In the genomic region with DNA sequence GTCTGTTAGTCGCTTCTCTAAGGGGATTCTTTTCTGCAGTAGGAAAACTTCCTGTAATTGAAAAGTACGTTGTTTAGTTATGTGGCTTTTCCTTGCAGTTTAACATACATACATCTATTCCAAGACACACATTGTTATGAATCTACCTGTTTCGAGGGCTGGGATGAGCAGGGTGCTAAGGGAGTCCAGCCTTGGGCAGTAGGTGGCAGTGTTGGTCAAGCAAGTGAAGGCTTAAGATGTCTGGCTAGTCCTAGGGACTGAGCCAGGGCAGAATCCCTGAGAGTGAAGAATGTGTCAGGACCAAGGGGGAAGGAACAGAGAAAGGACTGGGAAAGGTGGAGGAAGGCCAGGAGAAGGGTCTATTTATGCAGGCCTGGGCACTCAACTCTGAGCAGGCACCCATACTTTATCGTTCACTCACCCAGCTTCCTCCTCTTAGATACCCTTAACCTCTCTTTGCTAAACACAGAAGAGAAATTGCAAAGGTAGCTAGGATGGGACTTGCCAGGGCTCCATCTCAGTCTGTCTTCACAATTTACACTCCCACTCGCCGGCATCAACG, we compare ENCODE assay signal across 7 mouse cellular contexts. TPM values are rescaled to one million over a fixed set of nuclear protein-coding genes. Genes with fewer than 3 reads are reported as not detected.
DNase-seq lines count a peak whose midpoint lies in the region; ATAC-seq and TF ChIP-seq lines count a peak whose summit lies in the region.

No protein-coding gene starts in this region.

- no peaks in the 10 kb centered on the region for H3K4me1 ChIP-seq in forebrain, embryonic 16.5 days (replicated peaks; ENCODE audit: control insufficient read depth, insufficient read depth, low read length)
- H3K4me1 ChIP-seq in hindbrain, embryonic 16.5 days (ENCODE audit: control insufficient read depth, insufficient read depth, low read depth, low read length), result no peaks in the 10 kb centered on the region
- 0 out of 2 replicates have a peak, but pooled peaks cover 2% of the 10 kb centered on the region for H3K4me1 ChIP-seq in stomach, embryonic 14.5 days (ENCODE audit: control insufficient read depth, insufficient read depth, low read length)

- no peaks in the 10 kb centered on the region for H3K9me3 ChIP-seq in forebrain, embryonic 16.5 days (ENCODE audit: control insufficient read depth, low read length)
- H3K9me3 ChIP-seq in hindbrain, embryonic 16.5 days (ENCODE audit: control insufficient read depth, low read length), result no peaks in the 10 kb centered on the region
- no peaks in the 10 kb centered on the region for H3K9me3 ChIP-seq in stomach, embryonic 14.5 days (ENCODE audit: control insufficient read depth, low read depth, low read length)

- ATAC-seq in forebrain, embryonic 16.5 days, result peak; percentile 45; the same call in 1 of the 2 replicates
- peak; percentile 81 for ATAC-seq in hindbrain, embryonic 16.5 days
- peak; percentile 84 for ATAC-seq in megakaryocyte progenitor cell, adult 5-6 weeks (replicated peaks; ENCODE audit: poor library complexity)
- peak; percentile 65; the same call in 1 of the 2 replicates for ATAC-seq in stomach, embryonic 14.5 days (ENCODE audit: insufficient number of reproducible peaks, insufficient read depth, low FRiP score, low read depth)

- peak; percentile 81 for TF ChIP-seq CTCF in brain, embryonic 14.5 days (IDR thresholded peaks at IDR 0.05; ENCODE audit: borderline replicate concordance, extremely low read depth, insufficient read depth, insufficient read length)

- H3K36me3 ChIP-seq in forebrain, embryonic 16.5 days (ENCODE audit: control insufficient read depth, insufficient read depth), result no peaks in the 10 kb centered on the region
- H3K36me3 ChIP-seq in hindbrain, embryonic 16.5 days (ENCODE audit: control insufficient read depth, insufficient read depth, low read length), result no peaks in the 10 kb centered on the region
- H3K36me3 ChIP-seq in stomach, embryonic 14.5 days (ENCODE audit: control insufficient read depth, insufficient read depth, low read length), result no peaks in the 10 kb centered on the region

- peak; percentile 84 for DNase-seq in NIH3T3 (ENCODE audit: low read depth)
- DNase-seq in brain, embryonic 14.5 days (ENCODE audit: low read depth), result peak; percentile 83
- peak; percentile 37 for DNase-seq in left cerebral cortex, adult 11 months (ENCODE audit: low spot score)

- H3K27ac ChIP-seq in forebrain, embryonic 16.5 days (ENCODE audit: low read length), result no peak overlapping the region
- H3K27ac ChIP-seq in hindbrain, embryonic 16.5 days (ENCODE audit: low read depth, low read length), result no peak overlapping the region
- no peak overlapping the region for H3K27ac ChIP-seq in stomach, embryonic 14.5 days (ENCODE audit: low read length)

- 51% methylated on average over 7 of the region's 7 CpGs for WGBS in forebrain, embryonic 16.5 days
- WGBS in hindbrain, embryonic 16.5 days, result 53% methylated on average over 7 of the region's 7 CpGs
- WGBS in stomach, embryonic 14.5 days, result 46% methylated on average over 7 of the region's 7 CpGs

- H3K27me3 ChIP-seq in forebrain, embryonic 16.5 days (replicated peaks; ENCODE audit: control insufficient read depth, insufficient read depth, low read length), result no peaks in the 10 kb centered on the region
- H3K27me3 ChIP-seq in hindbrain, embryonic 16.5 days (replicated peaks; ENCODE audit: control insufficient read depth, insufficient read depth, low read length), result no peaks in the 10 kb centered on the region
- no peaks in the 10 kb centered on the region for H3K27me3 ChIP-seq in stomach, embryonic 14.5 days (ENCODE audit: control insufficient read depth, insufficient read depth, low read length)

- TF ChIP-seq POLR2A in brain, embryonic 14.5 days (IDR thresholded peaks at IDR 0.05; ENCODE audit: borderline replicate concordance, extremely low read depth, insufficient read depth, insufficient read length, poor library complexity, severe bottlenecking), result no peak

- H3K9ac ChIP-seq in forebrain, embryonic 16.5 days (replicated peaks; ENCODE audit: low read depth, low read length), result no peak overlapping the region
- no peak overlapping the region for H3K9ac ChIP-seq in hindbrain, embryonic 16.5 days (ENCODE audit: low read depth, low read length)
- no peak overlapping the region for H3K9ac ChIP-seq in stomach, embryonic 14.5 days (replicated peaks; ENCODE audit: low read depth, low read length)

- H3K4me2 ChIP-seq in forebrain, embryonic 16.5 days (ENCODE audit: low read length), result no peak overlapping the region
- H3K4me2 ChIP-seq in hindbrain, embryonic 16.5 days (ENCODE audit: low read length), result no peak overlapping the region
- H3K4me2 ChIP-seq in stomach, embryonic 14.5 days (replicated peaks; ENCODE audit: low read depth, low read length), result no peak overlapping the region

- no peak overlapping the region for H3K4me3 ChIP-seq in forebrain, embryonic 16.5 days (replicated peaks; ENCODE audit: low read length)
- H3K4me3 ChIP-seq in hindbrain, embryonic 16.5 days (ENCODE audit: low read length), result no peak overlapping the region
- H3K4me3 ChIP-seq in stomach, embryonic 14.5 days (ENCODE audit: low read depth, low read length), result no peak overlapping the region

RNA-seq across cellular contexts. Expression of a gene that starts 23.2 kb away (rescaled TPM):
- 31.6 and 35.3 TPM in 2 replicates for polyA plus RNA-seq in brain, embryonic 14.5 days (2012; rRNA removed)
- 50.8 and 51.0 TPM in 2 replicates for polyA plus RNA-seq in forebrain, embryonic 16.5 days (2015; fragmentation: Nextera tagmentation; extraction: Ambion mirVana)
- 43.8 and 44.4 TPM in 2 replicates for polyA plus RNA-seq in hindbrain, embryonic 16.5 days (2015; fragmentation: Nextera tagmentation; extraction: Ambion mirVana)
- 8.4 and 11.0 TPM in 2 replicates for total RNA-seq in megakaryocyte progenitor cell, adult 5-6 weeks (2015)
- total RNA-seq in megakaryocyte progenitor cell, adult 5-6 weeks (2017), result 21.7 and 23.6 TPM in 2 replicates
- polyA plus RNA-seq in stomach, embryonic 14.5 days (2014; fragmentation: Nextera tagmentation; extraction: Ambion mirVana), result 33.4 and 36.6 TPM in 2 replicates

RNA-seq across cellular contexts. Expression of a gene that starts 29.0 kb away (rescaled TPM):
- 4.4 and 4.7 TPM in 2 replicates for polyA plus RNA-seq in brain, embryonic 14.5 days (2012; rRNA removed)
- polyA plus RNA-seq in forebrain, embryonic 16.5 days (2015; fragmentation: Nextera tagmentation; extraction: Ambion mirVana), result 3.0 and 3.3 TPM in 2 replicates
- 4.6 and 5.5 TPM in 2 replicates for polyA plus RNA-seq in hindbrain, embryonic 16.5 days (2015; fragmentation: Nextera tagmentation; extraction: Ambion mirVana)
- not detected in 2 replicates for total RNA-seq in megakaryocyte progenitor cell, adult 5-6 weeks (2015)
- total RNA-seq in megakaryocyte progenitor cell, adult 5-6 weeks (2017), result not detected in 2 replicates
- 0.20 and 0.36 TPM in 2 replicates for polyA plus RNA-seq in stomach, embryonic 14.5 days (2014; fragmentation: Nextera tagmentation; extraction: Ambion mirVana)
